Mouse (Mus musculus): ENCODE measurements at regions not wholly inside any gene's neighbourhood (a gene's known extent, or its start where the extent isn't known, plus 50 kb on each side); places are given as distances from the start of the nearest gene placed in this dataset.

DNA sequence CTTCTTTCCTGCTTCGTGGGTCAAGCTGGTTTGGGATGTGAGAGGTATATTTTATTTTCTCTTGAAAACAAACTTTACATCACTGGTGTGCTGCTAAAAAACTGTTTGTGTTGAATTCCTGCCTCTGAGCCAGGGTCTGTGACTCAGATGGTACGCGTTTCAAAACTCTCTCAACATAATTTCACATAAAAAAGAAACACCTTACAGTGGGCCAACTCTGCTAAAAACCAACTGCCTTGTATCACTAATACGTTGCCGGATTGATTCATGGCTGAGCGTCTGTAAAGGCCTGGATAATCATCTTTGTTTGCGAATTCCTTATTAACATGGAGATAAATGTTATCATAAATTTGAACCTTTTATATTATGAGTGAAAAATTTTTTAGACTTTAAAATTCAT lies 428.7 kb downstream of the Fgf9 start:
- TF ChIP-seq CTCF (IDR thresholded peaks at IDR 0.05; ENCODE audit: low read depth) (no peak), EP300 (IDR thresholded peaks at IDR 0.05; ENCODE audit: low read depth) (no peak)
